Mouse (Mus musculus) cerebellum, postnatal 14 days (tissue): ENCODE results near the gene Trim63.
"Not testable (repeated sequence)": the region's sequence is repeated elsewhere in the genome, so short reads cannot be mapped to it uniquely, and the experiment has no call there.

Experiments used
- DNase-seq, 2 experiments: peaks; one replicate each; pipeline ENCODE4 v3.0.0; 2021; ENCODE audit warnings: mixed read lengths in 2 of 2

The Trim63 gene

DNA sequence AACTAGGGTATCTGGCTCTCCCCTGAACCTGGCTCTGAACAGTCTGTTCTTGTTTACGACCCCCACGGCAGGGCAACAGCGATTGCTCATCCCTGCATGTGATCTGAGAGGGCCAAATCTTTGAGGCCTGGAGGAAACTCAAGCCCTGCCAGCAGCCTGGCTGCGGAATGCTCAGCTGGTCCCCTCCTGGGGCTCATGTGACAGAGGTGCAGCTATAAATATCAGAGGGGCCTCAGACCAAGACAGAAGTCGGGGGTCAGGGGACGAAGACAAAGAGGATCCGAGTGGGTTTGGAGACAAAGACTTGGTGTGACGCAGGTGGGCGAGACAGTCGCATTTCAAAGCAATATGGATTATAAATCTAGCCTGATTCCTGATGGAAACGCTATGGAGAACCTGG lies at the start of gene Trim63:
TSS of gene Trim63 (plus strand) at position 245 of the 400 bp plus-strand sequence.
- peak in 1 of 2 experiments; percentile 22 for DNase-seq

DNA sequence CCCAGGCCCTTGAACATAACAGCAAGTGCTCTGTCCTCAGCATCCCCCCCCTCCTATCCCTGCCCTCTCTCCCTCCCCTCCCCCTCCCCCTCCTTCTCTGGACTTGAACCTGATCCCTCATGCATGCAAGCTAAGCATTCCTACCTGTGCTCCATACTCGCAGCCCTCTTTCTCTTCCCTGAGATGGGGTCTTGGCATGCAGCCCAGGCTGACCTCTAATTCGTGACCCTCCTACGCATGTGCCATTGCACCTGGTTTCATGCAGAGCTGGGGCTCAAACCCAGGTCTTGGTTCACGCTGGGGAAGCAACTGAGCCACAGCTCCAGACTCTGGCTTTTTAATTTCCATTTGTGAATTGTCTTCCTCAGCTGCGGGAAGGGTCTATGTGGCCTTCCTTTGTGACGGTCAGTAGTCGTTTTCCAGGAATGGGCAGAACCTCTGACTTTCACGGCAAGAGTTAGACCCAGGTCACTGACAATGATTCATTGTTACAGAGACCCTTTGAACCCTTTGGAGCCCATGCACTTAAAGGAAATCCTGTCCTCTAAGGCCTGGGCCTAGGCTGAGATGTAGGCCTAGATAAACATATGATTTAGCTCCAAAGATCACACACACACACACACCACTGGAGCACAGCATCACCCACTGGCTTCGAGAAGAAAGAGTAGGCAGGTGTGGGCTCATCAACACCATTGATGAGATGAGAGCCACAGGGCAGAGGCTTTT lies 48.9 kb upstream of the Trim63 start:
- DNase-seq, result no peak

DNA sequence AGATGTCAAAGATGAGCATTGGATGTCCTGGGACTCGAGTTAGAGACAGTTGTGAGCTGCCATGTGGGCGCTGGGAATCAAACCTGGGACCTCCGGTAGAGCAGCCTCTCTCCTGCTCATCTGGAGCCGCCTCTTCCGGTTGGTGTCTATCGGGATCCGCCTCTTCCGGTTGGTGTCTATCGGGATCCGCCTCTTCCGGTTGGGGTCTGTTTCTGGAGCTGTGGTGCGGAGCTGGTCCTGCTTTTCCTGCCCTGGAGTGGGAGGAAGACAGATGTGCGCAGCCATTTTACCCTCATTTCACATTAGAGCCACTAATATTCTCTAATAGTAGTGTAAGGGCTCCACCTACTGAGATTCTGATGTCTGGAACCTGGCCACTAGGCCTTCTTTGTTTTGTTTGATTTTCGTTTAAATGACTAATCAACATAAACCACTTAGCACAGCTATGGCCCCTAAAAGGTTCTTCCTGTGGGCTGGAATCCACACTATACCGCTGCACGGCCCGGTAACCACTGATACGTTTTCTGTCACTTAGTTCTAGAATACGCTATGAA lies 46.7 kb upstream of the Trim63 start:
- DNase-seq, result no peak

DNA sequence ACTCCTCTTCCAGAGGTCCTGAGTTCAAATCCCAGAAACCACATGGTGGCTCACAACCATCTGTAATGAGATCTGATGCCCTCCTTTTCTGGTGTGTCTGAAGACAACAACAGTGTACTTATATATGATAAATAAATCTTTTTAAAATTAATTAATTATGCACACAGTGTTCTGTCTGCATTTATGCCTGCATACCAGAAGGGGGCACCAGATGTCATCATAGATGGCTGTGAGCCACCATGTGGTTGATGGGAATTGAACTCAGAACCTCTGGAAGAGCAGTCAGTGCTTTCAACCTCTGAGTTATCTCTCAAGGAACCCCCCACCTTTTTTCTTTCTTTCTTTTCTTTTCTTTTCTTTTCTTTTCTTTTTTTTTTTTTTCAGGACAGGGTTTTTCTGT lies 45.3 kb upstream of the Trim63 start:
- not testable (repeated sequence) for DNase-seq

DNA sequence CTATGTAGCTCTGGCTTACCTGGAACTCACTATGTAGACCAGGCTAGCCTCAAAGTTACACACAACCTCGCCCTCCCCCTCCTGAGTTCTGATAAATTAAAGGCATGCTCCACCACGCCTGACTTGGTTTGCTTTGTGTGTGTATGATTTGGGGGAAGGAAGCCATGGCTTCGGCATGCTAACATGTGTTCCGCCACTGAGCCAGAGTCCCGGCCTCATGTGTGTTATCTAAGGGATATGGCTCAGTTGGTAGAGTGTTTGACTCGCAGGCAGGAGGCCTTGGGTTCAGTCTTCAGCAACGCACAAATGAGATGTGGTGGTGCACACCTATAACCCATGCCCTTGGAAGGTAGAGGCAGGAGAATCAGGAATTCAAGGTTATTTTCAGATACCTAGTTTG lies 42.9 kb upstream of the Trim63 start:
- no peak for DNase-seq

DNA sequence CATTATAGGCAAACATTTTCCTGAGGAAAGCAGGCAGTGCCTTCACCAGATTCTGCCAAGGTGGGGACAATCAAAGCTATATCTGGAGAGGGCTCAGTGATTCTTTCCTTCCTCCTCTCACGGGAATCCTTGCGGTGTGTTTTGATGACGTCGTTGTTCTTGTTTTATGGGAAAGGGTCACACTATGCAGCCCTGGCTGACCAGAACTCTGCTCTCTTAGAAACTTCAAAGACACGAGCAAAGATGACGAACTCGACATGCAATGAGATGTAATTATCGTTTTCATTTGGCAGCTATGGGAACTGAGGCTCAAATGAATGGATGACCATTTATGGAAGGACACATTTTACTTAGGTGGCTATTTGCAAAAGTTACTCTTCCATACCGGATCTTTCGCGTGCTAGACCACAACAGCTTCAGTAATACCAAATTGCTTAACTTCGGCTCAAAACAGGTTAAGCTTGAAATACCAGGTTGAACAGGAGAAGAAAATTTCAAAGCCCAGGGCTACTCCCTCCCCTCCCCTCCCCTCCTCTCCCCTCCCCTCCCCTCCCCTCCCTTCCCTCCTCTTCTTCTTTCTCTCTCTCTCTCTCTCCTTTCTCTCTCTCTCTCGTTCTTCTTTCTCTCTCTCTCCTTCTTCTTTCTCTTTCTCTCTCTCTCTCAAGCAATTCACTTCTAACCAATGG lies 42.0 kb upstream of the Trim63 start:
- DNase-seq, result no peak

DNA sequence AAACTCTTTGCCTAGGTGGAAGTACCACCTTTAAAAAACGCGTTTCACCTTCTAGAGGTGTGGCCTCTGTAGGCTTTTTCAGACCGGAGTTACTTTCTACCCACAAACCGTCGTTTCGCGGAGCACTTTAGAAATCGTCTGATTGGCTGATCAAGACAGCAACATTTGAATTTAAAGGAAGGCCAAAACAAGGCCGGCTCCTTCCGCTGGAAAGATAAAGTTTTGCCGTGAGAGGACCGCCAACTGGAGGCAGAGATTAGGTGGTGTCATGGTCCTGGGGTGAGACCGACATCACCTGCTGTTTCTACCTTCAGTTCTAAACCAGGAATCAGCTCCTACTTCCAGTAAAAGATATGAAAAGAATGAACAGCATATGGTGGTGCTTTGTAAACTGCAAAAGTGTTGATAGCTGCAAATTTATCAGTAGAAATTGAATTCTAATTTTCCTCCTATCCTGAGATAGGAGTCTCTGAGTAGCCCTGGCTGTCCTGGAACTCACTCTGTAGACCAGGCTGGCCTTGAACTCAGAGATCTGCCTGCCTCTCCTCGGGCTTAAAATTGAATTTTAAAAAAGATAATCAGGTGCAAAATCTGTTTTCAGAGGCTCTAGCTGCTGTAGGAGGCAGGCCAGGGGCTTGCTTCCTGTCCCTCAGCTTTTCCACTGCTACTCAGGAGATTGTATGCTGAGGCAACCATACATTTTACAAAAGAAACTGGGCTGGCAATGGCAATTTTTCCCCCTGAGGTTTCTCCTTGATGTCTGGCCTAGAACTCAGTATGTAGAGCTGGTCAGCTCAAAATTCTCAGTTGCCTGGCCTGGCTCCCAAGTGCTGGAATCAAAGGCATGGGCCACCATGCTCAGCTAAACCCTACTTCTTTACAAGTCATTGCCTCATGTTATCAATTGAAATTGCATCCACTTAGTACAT lies 41.2 kb upstream of the Trim63 start:
- DNase-seq, result no peak

DNA sequence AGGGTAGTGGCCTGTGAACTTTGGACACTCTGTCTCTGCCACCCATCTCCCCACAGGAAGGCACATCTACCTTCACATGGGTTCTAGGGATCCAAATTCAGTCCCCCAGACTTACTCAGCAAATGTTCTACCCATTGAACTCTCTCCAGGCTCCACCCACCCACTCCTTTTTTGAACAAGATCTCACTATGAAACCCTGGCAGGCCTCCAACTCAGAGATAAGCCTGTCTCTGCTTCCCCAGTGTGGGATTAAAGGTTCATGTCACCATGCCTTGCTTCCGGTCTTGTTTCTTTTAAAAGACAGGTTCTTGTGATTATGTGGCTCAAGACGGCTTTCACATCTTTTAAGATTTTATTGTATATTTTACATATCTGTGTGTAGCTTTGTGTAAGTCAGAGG lies 30.0 kb upstream of the Trim63 start:
- DNase-seq, result no peak

DNA sequence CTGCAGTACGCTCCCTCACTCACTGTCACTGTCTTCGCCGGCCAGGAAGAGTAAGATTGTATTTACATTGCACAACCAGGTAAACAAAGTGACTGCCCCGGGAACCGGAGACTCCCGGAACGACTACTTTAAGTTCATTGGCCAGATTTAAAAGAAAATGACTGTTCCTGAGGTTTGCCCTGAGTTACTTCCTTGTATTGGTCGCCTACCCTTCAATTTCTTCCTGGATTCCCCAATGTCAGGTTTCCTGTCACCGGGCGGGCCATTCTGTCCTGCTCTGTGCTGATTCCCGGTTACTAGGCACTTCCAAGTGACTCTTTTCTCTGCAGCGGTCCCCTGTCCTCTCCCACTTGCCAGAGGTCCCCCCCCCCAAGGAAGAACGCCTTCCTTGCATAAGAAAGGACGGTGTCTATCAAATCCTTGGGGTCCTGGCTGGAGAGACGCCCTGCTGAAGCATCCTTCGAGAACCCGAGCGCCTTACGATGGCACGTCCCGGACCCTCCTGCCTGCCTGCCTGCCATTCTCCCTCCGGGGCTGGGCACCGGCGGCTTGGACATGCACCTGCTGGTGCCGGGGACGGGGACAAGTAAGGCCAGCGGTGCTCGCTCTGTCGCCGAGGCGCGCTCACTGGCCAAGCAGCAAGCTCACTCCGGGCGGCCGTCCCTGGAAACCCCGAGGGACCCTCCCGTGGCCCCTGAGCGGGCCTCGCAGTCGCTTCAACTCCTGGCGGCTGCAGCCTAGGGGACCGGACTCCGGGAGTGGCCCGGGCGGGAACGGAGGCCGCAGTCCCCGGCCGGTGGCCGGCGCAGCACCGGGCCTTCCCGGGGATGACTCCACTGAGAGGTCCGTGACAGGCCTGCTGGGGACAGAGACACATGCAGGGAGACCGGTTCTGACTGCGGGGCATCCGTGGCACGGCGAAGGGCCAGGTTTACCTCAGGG lies 28.4 kb upstream of the Trim63 start:
- peak in 1 of 2 experiments; percentile 54 for DNase-seq

DNA sequence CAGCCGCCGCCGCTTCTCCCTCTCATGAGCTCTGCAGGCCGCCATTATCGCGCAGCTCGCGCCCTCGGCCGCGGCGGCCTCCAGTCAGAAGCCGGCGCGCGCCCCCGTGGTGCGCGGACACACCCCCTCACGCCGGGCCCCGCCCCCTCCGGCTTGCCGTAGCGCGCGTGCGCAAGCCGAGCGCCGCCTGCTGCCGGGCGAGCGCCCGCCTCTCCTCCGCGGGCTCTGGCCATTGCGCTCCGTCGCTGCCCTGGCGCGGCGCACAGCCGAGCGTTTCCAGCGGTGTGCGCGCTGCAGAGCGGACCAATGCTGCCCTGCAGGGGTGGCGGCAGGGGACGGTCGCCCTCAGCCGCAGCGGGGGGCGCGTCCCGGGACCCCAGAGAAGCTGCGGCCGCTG lies 27.8 kb upstream of the Trim63 start:
- peak; percentile 98 to 99 for DNase-seq

DNA sequence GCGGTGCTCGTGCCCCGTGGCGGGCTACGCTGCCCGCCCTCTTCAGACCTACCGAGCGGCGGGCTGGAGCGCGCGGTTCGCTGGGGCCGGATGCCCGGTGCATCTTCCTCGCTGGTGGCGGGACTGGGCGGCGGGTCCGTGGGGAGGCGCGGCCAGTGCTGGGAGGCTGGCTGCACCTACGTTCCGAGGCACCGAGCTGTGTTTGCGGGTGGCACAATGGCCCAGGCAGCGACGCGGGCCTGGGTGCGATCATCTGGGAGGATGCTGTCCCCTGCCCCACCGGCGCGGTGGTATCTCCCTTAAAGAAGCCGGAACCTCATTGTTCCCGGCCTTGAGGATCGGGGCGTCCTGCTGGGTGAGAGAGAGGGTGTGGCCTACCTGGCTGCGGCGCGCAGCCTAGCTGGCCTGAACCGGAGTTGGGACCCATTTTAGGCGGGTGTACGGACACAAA lies 27.3 kb upstream of the Trim63 start, which contains the start of gene Pdik1l:
TSS of gene Pdik1l (minus strand) at position 321 of the 451 bp plus-strand sequence.
- peak; percentile 82 to 87 for DNase-seq

DNA sequence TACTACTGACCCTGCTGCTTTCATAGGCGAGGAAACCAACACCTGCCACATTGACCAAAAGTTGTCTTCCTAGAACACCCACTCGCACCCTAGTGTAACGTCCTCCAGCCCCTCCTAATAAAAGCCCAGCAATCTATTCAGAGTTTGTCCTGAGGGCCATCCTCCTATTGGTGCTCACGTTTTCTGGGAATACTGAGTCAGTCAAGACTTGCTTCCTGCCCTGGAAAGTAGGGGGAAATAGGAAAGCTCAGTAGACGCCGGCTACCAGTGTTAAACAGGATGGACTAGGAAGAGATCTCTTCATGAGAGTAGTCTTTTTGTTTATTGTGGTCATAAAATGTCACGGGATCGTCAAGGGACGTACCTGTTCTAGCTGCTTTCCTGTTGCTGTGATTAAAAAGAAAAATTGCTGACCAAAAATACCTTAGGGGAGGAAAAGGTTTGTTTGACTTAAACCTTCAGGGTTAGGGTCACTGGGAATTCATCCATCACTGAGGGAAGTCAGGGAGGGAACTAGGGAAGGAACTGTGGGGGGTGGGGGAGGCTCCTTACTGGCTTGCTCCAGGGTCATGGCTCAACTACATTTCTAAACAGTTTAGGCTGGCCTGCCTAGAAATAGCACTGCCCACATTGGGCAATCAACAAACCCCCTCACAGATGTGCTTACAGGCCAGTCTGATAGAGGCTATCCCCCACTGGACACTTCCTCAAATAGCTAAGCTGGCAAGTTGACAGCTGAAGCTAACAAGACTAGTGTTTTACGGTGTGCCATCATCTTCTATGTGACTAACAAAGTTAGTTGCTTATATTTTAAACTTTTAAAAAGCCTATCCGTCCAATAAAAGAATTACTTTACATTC lies 26.3 kb upstream of the Trim63 start:
- DNase-seq, result peak in 1 of 2 experiments; percentile 9

DNA sequence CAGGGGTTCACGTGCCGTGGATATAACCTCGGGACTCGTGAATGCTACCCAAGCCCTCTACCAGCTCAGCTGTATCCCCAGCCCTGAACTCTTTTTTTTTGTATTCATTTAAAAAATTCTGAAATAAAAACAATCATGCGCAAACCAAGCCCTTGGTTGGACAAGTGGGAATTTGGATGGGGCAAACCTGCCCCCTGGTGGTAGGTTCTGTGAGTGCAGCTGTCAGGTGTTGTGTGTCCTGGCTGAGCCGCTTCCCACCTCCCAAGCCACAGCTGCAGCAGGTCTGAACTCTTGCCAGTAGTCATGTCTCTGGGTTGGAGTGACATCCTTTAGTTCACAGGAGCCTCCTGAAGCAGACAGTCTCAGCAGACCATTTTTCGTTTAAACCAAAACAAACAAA lies 22.9 kb upstream of the Trim63 start:
- DNase-seq, result peak; percentile 86 to 90

DNA sequence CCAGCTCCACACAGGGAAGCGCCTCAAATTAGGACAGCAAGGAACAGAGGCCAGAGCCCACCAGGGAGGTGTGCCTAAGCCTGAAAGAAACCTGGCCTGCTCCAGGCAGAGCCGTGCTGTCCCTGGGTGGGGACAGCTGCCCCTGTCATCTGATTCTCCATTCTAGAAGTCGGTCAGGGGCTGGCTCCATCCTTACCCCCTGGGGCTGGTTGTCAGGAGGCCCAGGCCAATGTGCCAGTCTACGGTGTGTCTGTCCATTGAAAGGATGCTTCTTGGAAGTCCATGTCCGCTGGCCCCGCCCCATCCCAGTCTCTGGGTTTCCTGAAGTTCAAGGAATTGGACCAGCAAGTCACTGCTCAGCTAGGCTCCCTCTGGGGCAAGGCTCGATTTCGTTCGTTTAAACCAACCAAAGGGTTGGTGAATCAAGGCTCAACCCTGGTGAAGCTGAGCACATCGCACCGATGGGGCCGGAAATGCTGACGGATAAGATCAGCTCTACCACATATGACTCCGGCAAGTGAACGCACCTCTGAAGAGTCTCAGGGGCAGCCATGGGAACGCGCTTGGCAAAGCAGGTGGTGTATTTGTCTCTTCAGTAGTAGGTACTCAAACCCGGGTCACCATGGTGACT lies 21.7 kb upstream of the Trim63 start:
- peak; percentile 69 to 72 for DNase-seq

DNA sequence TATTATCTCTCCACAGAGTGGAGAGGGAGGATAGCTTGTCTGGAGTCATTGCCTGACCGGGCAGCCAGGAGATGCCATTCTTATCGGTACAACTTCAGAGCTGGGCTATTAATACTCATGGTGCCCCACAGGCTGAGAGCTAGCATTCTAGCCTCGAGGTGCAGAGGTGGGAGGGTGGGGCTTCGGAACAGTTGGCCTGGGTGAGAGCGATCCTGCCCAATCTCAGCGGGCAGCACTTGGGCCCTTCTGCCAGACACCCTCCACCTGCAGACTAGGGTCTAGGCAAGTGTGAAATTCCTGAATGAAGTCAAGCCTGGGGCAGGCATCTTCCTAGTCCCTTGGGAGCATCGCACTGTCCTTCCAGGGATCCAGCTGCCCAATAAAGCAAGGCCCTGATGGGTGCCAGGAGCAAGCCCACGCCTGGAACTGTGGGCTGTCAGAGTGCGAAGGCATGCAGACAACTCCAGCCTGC lies 21.2 kb upstream of the Trim63 start:
- no peak for DNase-seq

DNA sequence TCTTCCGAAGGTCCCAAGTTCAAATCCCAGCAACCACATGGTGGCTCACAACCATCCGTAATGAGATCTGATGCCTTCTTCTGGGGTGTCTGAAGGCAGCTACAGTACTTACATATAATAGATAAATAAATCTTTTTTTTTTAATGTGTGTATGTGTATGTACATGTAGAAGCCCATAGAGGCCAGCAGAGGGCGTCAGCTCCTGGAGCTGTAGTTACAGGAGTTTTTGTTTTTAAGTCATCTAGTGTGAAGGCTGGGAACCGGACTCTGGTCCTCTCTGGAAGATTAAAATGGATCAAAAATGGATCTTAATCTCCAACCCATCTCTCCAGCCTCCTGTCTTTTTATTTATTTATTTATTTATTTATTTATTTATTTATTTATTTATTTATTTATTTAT lies 18.8 kb upstream of the Trim63 start:
- DNase-seq, result not testable (repeated sequence)

DNA sequence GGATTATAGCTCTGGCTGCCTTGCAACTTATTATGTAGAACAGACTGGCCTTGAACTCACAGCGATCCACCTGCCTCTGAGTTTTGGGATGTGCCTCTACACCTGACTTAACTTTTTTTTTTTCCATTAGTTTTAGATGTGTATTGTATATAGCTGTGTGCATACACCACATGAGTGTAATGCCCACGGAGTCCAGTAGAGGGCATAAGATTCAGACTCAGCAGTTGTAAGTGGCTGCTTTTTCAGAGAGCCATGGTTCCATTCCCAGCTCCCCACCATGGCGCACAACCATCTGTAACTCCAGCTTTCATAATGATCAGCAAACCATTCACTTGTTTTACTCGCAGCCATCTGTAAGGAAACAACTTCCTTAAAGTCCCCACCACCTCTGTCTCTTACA lies 18.4 kb upstream of the Trim63 start:
- DNase-seq, result no peak

DNA sequence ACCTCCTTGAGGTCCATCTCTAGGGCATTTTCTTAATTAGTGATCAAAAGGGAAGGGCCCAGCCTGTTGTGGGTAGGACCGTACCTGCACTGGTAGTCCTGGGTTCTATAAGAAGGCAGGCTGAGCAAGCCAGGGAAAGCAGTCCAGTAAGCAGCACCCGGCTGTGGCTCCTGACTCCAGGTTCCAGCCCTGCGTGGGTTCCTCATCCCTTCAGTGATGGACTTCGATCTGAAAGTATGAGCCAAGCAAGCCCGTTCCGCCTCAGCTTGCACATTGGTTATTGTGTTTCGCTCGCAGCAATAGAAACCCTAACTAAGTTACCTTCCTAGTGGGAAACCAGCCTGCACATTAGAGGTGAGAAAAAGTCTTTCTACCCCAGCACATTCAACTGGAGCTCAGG lies 17.6 kb upstream of the Trim63 start:
- no peak for DNase-seq

DNA sequence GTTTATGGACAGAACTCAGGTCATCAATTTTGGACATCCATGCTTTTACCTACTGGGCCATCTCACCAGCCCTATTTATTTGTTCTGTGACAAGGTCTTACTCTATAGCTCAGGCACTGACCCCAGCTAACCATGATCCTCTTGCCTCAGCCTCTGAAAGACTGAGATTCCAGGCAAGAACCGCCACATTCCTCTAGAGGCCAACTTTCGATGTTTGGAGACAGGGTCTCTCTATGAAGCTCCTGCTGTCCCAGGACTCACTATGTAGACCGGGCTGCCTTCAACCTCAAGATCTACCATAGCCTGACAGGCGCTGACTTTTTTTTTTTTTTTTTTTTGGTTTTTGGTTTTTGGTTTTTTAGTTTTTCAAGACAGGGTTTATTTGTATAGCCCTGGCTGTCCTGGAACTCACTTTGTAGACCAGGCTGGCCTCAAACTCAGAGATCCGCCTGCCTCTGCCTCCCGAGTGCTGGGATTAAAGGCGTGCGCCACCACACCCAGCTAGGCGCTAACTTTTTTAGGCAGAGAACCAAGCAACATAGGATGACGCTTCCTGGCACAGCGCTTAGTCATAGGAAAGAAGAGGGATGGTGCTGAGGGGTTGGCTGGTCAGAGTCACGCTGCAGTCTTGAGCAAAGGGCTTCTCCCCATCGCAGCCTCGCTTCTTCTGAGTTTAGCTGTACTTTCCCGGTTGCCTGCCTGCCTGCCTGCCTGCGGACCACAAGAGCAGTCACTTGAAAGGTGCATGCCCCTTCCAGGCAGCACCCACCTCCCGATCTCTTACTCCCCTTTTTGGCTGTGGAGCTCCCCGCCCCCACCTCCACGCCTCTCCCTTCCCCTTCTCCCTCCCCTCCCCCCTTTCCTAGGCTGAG lies 16.1 kb upstream of the Trim63 start:
- DNase-seq, result no peak
